Mouse (Mus musculus) layer of hippocampus, adult 11-12 months (tissue): ENCODE results near the gene Med10.

Source experiments
- DNase-seq: peaks from one replicate; pipeline ENCODE4 v3.0.0; 2022; ENCODE audit warnings: low spot score

The Med10 gene

DNA sequence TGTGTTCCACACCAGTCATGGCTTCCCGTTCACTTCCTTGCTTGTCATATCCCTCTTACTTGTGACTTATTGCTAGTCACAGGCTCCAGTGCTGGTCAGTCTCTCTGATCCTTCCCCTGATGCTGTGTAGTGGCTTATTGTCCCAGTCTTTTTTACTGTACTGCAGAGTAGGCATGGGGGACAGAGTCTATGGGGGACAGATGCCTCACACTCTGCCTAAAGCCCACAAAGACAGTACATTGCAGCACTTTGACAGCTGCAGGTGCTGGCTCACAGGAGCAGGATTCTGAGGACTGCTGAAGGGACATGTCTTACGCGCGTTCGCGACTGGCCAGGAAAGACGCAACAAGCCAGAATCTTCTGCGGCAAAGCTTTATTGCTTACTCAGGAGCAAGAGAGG lies 28.4 kb downstream of the Med10 start:
- no peak for DNase-seq

DNA sequence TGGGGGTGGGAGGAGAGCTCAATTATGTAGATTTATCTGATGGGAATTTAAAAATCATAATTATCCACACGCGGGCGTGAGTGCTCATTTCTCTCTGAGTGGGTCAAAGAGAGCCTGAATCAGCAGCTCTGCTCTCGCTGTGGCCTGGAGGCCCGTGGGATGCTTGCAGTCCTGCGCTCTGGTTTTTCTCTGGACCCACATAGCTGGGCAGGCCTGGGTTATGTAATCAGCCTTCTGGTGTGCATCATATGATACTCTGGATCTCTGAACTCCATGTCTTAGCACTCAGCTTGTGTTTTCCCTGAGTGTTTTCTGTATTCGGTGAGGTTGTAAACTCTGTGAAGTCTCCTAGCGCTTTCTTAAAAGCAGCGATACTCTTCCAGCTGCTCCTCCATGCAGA lies 30.4 kb downstream of the Med10 start:
- no peak for DNase-seq

DNA sequence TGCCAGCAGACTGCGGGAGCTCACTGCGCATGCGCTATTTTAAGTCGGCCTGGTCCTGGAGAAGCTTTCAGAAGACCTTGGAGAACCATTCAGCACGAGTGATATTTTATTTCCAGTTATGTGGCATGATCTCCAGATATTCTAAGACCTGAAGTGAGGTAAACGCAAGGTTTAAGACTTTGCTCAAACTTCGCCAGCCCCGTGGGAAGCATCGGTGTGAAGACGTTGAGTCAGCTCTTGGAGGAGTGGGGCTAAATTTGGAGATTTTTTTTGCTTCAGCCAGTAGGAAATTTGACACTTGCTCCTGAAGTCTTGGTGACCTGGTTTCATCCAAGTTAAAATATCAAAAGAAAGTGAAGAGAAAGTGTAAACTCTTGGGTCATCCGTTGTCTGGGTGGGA lies 31.2 kb downstream of the Med10 start:
- no peak for DNase-seq

DNA sequence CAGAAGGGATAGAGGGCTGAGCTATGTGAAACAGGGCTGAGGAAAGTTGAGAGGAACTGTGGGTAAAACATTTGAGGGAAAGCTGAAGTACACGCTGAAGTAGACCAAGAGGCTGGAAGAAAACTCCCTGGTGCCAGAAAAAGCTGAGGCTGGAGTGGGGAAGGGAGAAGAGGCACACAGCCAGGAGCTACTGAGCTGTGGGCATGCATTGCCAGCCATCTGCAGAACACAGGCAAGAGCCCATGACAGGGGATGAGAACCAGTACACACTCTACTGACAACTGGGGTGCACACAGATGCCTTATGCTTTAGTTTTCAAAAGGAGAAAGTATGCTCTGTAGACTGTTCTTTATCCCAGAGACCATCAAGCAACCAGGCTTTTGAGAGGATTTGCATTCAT lies 43.4 kb downstream of the Med10 start:
- peak; percentile 39 for DNase-seq

DNA sequence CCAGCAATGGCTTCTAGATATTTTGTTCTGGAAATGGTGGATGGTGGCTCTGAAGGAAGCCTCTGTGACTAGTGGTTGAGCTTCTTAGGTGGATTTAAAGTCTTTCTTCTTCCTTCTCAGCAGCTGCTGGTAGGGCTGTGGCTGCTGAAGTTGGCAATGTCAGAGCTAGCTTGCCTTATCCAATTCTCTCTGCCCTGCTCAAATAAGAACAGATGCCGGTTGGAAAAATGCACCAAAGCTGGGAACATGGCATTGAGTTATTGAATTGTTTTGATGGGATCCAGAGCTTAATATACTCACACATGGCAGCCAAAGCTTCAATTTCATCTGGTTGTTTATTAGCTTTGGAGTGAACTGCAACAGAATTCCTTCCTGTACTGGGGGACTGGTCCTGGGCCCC lies 47.4 kb downstream of the Med10 start:
- peak; percentile 35 for DNase-seq

DNA sequence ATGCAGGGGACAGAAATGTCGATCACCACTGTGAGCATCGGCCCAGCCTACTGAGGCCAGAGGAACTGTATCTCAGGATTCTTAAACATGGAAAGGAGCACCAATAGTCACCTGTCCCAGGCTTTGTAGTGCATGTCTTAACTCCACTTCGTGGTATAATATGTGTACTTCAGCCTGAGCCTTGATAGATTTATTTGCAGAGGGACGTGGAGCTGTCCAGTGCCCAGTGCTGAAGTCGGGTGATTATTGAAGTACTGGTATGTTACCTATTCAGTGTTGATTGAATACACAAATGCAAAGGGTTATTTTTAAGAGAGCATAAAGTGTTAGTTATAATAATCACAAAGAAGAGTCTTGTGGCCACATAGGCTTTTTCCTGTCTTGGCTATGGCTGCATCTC lies 50.1 kb downstream of the Med10 start:
- no peak for DNase-seq

DNA sequence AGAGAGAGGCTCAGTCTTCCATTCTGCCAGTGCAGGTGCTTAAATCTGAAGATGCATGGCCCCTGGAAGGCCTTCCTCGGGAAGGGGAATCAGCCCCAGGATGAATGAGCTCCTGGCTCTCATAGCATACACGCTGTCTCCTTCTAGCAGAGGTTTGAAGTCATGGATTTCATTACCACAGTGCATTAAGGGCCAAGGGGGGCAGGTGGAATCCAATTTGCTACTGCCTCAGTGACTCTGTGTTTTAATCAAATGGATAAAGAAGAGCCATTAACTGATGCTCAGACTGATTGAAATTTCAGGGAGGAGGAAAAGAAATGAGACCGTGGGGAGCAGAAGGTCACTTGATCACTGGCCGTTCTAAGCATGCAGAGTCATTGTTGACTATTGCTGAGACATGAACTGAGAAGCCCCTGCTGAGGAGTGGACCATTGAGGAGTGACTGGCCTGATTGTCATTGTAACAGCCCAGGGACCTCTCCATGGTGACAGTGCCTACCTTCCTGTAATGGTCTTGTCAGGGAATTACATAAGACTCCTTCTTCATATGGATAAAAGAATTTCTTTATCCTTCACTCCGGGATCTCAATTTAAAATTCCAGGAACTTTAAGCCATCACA lies 51.3 kb downstream of the Med10 start:
- DNase-seq = no peak

DNA sequence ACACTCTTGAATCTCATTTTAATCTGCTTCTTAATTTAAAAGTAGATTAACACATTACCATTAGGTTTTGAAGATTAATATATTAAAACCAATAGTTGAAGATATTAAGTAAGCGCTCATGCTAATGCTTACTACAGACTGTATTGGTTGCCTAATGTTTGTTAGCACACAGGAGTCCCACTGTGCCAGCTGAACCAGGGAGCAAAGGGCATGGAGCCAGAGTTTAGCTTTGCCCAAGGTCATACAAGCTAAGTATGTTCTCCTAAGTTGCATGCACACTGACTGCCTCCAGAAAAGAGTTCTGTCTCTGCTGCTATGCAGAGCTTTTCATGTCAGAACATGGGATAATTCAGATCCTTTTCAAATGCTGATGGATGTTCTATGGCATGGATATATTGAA lies 53.7 kb downstream of the Med10 start:
- DNase-seq = no peak

DNA sequence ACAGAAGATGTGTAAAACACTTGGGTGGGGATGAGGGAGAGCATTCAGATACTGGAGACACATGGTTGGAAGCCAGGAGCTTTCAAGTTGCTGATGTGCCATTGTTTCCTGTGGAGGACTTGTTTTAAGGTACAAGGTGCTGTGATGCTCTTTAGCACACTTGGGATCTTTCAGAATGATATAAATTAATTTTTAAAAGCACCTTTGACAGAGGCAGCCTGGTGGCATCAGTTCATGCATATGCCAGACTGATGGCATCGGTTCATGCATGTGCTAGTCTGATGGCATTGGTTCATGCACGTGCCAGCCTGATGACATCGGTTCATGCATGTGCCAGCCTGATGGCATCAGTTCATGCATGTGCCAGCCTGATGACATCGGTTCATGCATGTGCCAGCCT lies 60.1 kb downstream of the Med10 start:
- no peak for DNase-seq

DNA sequence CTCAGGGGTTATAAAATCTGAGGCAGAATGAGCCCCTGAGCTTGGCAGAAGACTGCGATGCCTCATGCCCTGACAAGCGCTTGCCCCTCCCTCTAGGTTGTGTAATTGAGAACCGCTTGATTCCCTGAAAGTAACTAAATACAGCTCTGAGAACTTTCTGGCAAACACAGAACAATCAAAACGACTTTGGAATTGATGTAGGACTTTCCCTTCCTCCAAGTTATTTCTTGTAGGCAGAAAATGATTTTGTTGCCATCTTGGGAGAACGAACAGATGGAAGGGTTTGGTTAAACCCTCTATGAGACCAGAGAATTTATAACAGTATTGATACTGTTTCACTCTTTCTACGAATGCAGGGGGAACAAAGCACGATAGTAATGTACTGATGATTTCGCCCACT lies 62.7 kb downstream of the Med10 start:
- no peak for DNase-seq
